Mouse (Mus musculus) left cerebral cortex, postnatal 10 days (tissue): ENCODE data around the gene Myg1. TPM values are rescaled to one million over a fixed set of nuclear protein-coding genes. Genes with fewer than 3 reads are reported as not detected.
"Not testable (repeated sequence)": the region's sequence is repeated elsewhere in the genome, so short reads cannot be mapped to it uniquely, and the experiment has no call there.

Source experiments
- DNase-seq, 2 experiments: peaks; one replicate each; pipeline ENCODE4 v3.0.0; 2021 to 2022; ENCODE audit warnings: low spot score in 2 of 2, mixed read lengths in 1 of 2; ENCODE audit errors: extremely low spot score in 1 of 2
- intact Hi-C: fragments of 180-260 bp; cut with DNase I; formaldehyde crosslinking; loops from one replicate; pipeline ENCODE4 v1.15.1; 2025
- total RNA-seq, 2 experiments: library from RNA; stranded (reverse); gene quantifications; 2 replicates each; pipeline ENCODE4 v1.2.3; 2021

The Myg1 gene
- 10 to 100 TPM; 48.0 to 53.3 TPM for total RNA-seq

DNA sequence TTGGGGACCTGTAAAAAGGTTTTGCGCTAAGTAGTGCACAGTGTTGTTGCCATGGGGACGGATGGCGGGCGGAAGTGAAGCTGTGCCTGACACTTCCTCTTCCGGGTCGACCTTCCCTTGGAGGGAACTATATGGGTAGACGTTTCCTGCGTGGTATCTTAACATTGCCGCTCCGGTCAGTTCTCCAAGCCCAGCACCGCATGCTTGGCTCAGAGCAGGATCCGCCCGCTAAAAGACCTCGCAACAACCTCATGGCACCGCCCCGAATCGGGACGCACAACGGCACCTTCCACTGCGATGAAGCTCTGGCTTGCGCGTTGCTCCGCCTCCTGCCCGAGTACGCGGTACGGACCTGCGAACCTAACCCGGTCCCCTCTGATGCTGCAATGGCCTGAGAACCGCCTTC is at the start of gene Myg1:
TSS of gene Myg1 (plus strand) at position 100 of the 406 bp plus-strand sequence.
- DNase-seq = peak; percentile 81 to 89
- intact Hi-C loops = no loop called here

DNA sequence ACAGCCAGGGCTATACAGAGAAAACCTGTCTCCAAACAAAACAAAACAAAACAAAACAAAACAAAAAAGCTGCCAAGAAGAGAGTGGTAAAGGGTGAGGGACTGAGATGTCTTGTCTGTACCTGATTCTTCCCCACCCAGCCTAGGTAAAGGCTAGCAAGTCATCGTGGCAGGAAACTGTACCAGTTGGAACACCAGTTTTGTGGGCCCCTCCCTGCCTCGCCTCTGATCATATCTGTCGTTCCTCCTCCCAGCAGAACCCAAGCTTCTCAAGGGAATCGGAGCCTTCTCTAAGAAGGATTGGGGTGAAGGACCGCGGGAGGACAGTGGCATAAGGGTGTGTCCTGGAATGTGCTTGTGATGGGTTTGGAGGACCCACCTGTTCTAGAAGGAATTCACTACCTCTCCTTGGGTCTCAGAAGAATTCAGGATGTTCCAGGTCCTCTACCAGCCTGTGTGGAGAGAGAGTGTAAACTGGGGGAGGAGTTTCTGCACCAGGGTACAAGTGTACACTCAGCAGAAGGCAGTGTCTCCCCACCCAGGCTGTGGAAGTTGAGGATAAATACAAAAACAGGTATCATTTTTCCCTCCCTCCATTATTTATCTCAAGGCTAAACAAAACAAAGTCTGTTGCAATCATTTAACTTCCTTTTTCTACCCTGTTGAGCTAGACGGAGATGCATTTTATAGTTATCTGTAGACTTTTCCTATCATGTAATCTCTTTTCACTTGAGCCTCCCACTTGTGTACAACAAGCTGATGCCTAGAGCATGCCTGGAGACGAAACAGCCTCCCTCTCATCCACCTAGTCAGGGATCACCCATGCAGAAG is 48.8 kb upstream of the Myg1 start:
- DNase-seq = no peak
- intact Hi-C loops = no loop called here

DNA sequence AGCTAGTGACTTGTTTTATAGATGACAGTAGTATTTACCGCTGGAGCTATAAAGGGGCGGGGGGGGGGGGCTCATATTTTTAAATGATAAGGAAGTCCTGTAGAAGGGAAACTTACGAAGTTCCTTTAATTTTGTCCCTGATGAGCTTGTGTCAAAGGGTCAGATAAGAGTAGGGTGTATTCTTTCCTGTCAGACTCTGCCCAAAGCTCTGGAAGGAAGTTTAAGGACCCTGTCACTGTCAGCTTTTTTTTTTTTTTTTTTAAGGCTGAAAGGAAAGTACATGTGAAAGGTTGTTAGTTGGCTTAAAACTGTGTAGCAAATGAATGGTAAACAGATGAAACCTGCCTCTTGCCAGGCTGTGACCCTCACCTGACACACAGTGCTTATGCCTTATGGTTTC is 47.9 kb upstream of the Myg1 start:
- DNase-seq = no peak
- intact Hi-C loops = no loop called here

DNA sequence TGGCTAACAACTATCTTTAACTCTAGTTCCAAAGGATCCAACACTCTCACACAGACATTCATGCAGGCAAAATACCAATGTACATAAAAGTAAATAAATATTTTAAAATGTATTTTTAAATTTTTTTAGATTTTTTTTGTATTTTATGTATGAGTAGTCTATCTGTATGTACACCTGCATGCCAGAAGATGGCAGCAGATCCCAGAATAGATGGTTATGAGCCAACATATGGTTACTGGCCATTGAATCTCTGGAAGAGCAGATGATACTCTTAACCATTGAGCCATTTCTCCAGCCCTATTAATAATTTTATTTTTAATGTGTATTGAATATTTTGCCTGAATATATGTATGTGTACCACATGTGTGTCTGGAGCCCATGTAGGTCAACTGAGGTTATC is 44.1 kb upstream of the Myg1 start:
- intact Hi-C loops = no loop called here
- no peak for DNase-seq

DNA sequence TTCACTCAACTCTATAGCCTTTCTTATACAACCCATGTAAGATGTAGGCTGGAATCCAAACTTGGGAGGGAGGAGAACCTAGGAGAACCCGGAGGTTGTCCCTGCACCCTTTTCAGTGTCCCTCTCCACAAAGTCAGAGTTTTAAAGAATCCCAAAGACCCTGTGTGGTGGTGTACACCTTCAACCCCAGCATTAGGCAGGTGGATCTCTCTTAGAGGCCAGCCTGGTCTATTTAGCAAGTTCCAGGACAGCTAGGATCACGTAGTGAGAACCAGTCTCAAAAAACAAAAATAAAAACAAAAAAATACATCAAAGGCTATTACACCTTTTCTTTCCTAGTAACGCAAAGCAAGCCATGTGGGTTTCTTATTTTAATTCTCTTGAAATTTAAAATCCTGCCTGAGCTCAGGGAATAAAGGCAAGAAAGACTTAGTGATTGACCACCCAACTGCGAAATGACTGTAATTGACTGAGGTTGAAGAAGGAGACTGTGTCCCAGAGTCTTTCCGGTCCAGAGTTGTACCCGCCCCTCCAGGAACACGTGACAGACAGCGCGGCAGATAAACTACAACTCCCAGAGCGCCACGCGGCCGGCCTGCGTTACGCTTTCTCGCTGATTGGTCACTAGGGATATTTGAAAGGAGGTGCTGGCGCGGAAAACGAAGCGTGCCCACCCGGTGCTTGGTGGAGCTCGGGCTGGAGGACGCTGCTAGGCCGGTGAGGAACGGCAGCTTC is 35.7 kb upstream of the Myg1 start, which contains the start of gene Espl1:
TSS of gene Espl1 (plus strand) at position 634 of the 735 bp plus-strand sequence.
- intact Hi-C loops = no loop called here

DNA sequence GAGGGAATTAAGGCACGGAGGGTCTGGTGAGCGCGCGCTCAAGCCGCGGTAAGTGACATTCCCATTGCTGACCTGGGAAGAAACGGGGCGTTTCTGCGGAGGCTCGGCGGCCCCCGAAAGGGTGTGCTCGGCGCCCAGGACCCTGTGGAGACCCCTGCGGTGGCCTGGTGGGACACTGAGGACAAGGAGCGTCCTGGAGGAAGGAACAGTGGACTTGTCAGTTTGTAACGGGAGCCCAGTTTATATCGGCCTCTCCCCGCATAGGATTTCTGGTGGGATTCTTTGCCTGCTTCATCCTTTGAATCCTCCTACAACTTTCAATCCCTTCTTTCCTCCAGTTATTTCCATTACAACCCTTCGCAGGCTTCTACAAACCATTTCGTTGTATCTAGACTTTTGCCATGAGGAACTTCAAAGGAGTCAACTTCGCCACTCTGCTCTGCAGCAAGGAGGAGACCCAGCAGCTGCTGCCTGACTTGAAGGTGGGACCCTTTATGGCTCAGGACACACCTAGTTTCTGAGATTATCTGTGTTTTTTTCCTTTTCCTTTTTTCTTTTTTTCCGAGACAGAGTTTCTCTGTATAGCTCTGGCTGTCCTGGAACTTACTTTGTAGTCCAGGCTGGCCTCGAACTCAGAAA is 35.0 kb upstream of the Myg1 start:
- intact Hi-C loops = no loop called here
- DNase-seq = no peak

More for the DNA sequence above, 35.7 kb upstream of the Myg1 start, which contains the start of gene Espl1:
- peak; percentile 95 for DNase-seq

DNA sequence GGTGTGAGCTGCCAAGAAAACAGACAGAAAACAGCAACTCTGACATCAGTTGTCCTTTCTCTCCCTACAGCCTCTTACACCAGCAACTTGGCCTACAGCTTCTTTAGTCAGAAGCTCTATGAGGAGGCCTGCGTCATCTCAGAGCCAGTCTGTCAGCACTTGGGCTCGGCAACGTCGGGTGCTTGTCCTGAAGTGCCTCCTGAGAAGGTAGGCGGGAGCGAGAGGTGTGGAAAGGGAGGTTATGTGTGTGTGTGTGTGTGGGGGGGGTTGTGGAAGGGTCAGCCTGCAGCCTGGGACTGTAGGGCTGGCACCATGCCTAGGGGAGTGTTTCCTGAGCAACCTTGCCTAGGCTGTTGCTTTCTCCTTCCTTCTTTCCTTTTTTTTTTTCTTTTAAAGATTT is 29.0 kb upstream of the Myg1 start:
- DNase-seq = no peak
- intact Hi-C loops = no loop called here

DNA sequence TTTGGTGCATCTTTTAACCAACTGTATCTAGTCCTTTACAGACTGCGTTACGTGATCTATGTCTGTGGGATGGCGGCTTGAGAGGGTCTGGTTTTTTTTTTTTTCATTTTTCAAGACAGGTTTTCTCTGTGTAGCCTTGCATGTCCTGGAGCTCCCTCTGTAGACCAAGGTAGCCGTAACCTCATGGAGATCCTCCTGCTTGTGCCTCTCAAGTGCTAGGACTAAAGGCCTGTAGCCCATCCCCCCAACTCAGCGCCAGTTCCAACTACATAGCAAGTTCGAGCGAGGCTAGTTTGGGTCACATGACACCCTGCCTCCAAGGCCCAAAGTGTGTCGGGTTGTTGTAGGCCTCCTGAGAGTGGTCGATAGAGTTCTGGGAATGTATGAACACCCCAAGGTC is 22.8 kb upstream of the Myg1 start:
- intact Hi-C loops = no loop called here
- no peak for DNase-seq

DNA sequence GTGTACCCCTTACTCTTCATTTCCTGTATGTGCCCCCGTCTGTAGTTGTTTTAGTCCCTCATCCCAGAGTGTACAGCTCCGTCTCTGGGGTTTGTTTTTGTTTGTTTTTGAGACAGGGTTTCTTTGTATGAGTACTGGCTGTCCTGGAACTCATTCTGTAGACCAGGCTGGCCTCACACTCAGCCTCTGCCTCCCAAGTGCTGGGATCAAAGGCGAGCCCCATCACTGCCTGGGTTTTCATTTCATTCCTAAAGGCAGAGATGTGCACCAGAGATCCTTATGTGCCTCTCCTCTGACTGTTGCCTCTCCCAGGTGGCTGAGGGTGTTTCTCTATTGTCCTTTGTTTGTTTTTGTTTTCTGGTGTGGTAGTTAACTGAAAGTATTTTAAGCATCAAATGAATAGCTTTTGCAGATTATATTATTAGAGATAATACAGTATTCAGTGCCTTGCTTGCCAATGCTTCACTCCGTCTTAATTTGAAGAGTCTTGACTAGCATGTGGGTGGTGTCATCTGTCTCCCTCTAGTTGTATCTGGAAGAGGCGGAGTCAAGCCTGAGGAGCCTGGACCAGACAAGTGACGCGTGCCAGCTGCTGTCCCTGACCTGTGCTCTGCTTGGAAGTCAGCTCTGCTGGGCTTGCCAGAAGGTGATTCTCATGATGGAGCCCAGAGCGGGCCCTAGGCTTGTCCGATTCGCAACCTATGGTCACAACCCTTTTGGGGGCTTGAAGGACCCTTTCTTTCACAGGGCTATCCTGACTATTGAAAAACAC is 21.2 kb upstream of the Myg1 start:
- intact Hi-C loops = no loop called here
- no peak for DNase-seq

DNA sequence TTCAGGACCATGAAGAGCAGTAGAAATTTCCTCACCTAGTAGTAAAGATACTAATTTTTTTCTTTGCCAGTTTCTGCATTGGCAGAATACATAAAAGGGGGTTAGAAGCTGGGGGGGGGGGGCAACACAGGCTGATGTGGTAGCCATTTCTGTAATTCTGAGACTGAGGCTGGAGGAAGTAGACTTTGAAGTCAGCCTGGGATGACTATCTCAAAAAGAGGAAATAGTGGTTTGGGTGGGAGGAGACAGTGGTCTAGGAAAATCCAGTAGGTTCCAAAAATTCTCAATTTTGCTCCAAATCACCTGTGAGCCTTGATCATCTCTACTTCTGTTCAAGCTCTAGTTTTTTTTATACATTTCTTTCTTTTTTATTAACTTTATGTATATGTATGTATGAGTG is 20.0 kb upstream of the Myg1 start:
- no peak for DNase-seq
- intact Hi-C loops = no loop called here

DNA sequence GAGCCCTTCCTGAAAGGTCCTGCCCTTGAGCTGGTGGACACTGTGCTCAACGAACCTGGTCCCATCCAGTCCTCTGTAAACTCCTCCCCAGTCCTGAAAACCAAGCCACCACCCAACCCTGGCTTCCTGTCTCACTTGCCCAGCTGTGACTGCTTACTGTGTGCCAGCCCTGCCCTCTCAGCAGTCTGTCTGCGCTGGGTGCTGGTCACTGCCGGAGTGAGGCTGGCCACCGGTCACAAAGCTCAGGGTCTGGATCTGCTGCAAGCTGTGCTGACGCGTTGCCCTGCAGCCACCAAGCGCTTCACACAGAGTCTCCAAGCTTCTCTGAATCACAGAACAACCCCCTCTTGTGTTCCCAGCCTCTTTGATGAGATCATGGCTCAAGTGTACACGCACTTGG is 16.2 kb upstream of the Myg1 start:
- intact Hi-C loops = no loop called here
- no peak for DNase-seq

DNA sequence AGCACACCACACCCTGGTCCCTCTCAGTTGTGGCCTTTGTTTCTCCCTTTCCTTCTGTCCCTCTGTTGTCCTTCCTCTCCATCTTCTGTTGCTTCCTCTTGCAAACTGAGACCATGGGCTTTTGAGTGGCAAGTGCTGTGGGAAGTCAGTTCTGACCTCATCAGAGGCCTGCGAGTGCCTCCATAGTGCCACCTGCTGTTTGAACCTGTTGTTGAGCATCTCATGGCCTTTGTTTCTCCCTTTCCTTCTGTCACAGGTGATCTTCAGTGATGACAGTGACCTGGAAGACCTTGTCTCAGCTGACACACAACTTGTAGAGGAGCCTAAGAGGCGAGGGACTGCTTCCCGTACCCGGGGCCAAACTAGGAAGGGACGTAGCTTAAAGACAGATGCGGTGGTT is 15.2 kb upstream of the Myg1 start:
- intact Hi-C loops = no loop called here
- peak in 1 of 2 experiments; percentile 56 for DNase-seq

DNA sequence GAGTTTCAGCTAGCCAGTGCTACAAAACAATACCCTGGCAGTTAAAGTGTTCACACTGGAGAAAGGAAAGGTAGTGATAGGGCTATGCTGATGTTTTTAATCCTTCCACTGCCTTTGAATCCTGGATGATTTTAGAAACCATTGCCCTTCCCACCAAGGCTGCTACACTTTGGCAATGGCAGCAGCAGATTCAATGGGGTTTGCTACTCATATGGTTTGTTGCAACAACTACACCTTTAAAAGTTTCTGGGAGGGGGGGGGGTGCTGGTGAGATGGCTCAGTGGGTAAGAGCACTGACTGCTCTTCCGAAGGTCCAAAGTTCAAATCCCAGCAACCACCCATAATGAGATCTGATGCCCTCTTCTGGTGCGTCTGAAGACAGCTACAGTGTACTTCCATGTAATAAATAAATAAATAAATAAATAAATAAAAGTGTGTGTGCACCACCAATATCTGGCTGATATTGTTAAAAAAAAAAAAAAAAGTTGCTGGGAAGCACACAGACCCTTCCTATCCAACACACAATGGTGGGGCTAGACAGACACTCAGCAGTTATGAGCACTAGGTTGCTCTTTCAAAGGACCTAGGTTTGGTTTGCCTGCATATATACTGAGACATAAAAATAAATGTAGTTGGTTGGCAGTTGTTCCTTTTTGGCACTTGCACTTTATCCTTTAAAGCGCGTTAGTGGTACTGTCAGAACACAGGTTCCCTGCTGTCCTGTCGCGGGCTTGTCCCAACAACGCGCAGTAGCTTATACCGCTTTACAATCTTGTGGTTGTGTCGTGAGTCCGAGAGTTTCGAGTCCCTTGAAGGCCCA is 6.6 kb upstream of the Myg1 start:
- DNase-seq = no peak
- intact Hi-C loops = loop anchor here (5.0 kb wide), 1 partner anchor 83 kb away; no protein-coding TSS in a partner anchor

DNA sequence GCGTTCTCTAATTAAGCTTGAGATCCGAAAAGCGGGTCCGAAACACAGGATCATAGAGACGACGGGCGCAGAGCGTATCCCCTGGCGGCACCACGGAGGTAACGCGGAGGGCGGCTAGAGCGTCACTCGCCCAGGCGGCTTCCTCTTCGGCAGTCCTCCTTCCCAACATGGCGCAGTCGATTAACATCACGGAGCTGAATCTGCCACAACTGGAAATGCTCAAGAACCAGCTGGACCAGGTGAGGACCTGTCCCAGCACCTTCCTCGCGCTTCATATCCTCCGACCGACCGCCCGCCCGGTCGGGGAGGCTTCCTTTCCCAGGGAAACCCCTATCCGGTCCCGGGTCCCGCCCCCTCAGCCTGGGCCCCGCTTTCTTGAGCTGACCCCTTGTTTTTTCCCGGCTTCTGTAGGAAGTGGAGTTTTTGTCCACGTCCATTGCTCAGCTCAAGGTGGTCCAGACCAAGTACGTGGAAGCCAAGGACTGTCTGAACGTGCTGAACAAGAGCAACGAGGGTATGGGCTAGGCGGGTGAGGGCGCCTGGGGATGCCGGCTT is 5.4 kb upstream of the Myg1 start, which contains the start of gene Pfdn5:
TSS of gene Pfdn5 (plus strand) at position 95 of the 555 bp plus-strand sequence.
- peak; percentile 79 to 90 for DNase-seq
- intact Hi-C loops = no loop called here

DNA sequence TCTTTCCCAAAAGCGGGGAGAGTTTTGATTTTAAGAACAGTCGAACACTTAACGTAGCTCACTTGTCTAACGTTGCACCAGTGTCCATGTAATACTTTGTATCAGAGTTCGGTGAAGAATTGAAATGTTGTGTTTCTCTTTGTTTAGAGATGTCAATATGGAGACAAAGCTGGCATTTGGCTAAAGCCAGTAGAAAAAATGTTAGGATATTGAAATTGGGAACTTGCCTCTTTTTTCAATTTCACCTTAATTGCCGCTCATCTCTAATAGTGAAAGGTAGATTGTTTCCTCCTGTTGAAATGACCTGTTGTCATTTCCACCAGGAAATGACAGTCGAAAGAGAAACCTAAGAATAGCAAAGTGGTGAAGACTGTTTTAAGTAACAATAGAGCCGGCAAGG is 4.6 kb upstream of the Myg1 start:
- DNase-seq = no peak
- intact Hi-C loops = no loop called here

DNA sequence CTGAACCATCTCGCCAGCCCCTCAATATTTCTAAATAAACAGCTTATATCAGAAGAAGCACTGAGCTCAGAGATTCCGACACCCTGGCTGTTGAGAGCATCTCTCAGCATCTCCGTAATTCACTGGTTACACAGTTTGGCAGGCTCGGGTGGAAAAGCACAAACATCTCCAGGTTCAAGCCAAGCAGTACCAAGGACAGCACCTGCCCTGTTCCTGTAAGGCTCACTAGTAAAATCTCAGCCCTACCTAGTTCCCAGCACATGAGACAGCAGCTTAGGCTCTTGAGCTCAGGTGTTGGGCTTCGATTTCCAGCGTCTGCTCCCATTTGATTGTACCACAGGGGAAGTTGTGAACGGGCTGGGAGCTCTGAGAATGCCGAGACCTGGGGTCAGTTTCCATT is 3.7 kb downstream of the Myg1 start:
- DNase-seq = no peak
- intact Hi-C loops = no loop called here

DNA sequence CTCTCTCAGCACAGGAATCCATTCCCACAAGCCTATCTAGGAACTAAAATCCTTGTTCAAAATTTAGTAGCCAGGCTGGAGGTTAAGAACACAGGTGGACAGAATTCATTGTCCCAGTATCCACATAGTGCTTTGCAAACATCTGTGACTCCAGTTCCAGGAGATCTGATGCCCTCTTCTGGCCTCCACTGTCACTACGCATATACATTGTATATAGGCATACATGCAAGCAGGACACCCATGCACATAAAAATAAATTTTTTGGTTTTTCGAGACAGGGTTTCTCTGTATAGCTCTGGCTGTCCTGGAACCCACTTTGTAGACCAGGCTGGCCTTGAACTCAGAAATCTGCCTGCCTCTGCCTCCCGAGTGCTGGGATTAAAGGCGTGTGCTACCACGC is 4.4 kb downstream of the Myg1 start:
- DNase-seq, intact Hi-C loops: not testable (repeated sequence)

DNA sequence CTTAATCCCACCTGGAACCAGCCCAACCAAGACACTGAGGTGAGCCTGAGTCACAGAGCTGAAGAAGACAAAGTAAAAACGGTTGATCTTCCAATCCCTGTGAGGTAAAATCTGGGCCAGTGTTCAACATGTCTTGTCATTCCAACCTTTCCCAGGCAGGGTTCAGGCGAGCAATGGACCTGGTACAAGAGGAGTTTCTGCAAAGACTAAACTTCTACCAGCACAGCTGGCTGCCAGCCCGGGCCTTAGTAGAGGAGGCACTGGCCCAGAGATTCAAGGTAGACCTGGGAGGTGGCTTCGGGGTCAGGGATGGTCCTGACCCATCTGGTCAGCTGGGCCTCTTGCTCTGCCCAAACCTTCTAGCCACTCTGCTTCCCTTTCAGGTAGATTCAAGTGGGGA is 5.4 kb downstream of the Myg1 start:
- intact Hi-C loops = no loop called here
- DNase-seq = no peak
